Mouse (Mus musculus): ENCODE measurements around the gene Limch1.

DNA sequence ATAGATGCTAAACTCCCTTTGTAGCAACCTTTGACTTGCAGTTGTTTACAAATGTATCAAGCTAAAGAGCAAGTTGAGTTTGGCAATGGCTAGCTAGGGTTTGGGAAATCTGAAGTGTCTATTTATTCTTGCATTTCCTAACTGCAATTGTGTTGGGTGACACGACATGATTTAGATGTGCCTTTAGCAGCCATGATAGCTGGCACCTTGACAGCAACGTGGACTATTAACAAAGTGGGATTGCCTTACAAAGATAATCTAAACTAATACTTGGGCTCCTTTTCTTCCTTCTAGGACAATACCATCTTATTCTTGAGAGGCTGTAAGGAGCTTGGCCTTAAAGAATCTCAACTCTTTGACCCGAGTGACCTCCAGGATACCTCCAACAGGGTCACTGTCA is 207.7 kb downstream of the Limch1 start:
- no peak for TF ChIP-seq CTCF (IDR thresholded peaks at IDR 0.05; ENCODE audit: low read depth)
- TF ChIP-seq EP300 (IDR thresholded peaks at IDR 0.05; ENCODE audit: low read depth) = no peak

All from liver, embryonic 14.5 days (tissue).